Mouse (Mus musculus) embryo, embryonic 11.5 days (tissue): Measurements from ENCODE around the gene Gm20388.
A peak's percentile ranks its signal among the peaks of the same experiment; 100 is the strongest.

ENCODE experiments used
- DNase-seq: peaks from one replicate; pipeline ENCODE4 v3.0.0-alpha.2; 2012; ENCODE audit warnings: low read depth, low spot score

Gene Gm20388

GRCm38 (mm10) chr8:120525135-120525534 is 614.5 kb downstream of the Gm20388 start:
- DNase-seq: no peak

- no peak for DNase-seq
Observed at GRCm38 (mm10) chr8:120525832-120526231, 615.2 kb downstream of the Gm20388 start.

DNA sequence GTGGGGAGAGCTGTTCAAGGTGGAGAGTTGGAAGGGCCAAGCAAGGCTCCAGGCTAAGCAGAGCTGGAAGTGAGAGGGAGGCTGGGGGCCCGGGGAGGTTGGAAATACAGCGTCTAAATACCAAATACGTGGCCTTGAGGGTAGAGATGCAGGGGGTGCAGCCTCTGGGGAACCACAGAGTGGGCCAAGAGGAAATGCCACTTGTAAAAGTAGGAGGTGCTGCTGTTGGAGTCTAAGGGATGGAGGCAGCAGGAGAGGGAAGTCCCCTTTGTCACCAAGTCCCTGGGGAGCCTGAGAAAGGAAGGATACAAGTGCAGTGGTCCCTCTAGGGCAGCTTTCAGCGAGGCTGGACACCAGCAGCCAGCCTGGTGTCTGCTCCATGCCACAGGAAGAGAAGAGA is 615.9 kb downstream of the Gm20388 start:
- DNase-seq: no peak

- DNase-seq: no peak
Observed at GRCm38 (mm10) chr8:120528332-120528731, 617.7 kb downstream of the Gm20388 start.

DNA sequence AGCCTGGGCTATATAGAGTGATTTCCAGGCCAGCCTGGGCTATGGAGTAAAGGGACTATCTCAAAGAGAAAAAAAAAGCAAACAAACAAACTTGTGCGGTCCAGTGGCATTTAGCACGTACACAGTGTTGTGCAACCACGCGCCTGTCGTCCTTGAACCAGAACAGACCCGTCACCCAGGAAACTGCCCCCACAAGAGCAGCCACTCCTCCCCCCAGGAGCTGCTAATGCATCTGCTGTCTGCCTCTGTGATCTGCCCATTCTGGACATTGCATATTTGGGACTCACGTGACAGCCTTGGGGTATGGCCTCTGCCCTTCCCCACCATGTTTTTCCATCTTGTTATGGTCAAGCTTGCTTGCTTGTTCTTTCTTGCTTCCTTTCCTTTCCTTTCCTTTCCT is 618.6 kb downstream of the Gm20388 start:
- DNase-seq: no peak

GRCm38 (mm10) chr8:120530954-120531656 is 620.5 kb downstream of the Gm20388 start:
- no peak for DNase-seq

DNA sequence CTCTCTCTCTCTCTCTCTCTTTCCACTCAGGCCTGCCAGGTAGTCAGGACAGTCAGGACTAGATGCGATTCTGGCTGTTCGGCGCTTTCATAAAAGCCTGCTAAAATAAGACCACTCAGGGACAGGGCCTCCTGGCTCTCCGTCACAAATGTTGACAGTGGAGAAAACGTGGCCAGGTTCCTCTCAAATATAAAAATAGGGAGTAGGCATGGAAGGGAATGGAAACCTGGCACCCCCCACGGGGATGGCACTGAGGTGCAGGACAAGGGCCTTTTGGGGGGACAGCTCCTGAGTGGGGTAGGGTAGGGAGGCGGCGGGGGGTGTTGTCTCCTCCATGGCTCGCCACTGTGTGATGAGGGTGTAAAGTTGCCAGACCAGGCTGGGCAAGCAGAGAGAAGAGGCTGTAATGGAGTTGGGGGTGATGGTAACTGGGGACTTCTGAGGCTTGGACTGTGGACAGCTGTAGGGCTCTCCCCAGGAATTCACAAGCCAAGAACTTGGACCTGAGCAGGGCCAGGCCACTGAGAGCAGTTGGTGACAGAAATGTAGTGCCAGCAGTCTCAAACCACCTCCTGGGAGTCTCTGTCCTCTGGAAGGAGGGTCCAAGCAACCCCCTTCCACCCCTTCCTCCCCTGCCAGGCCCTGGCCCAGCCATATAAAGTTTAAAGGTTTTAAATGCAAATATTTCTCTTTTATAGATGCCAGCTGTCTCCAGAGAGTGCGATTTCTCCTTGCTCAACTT is 621.3 kb downstream of the Gm20388 start:
- DNase-seq: no peak

GRCm38 (mm10) chr8:120532517-120533215 is 622.0 kb downstream of the Gm20388 start:
- DNase-seq: no peak

GRCm38 (mm10) chr8:120533380-120533779 is 622.7 kb downstream of the Gm20388 start:
- no peak for DNase-seq

DNA sequence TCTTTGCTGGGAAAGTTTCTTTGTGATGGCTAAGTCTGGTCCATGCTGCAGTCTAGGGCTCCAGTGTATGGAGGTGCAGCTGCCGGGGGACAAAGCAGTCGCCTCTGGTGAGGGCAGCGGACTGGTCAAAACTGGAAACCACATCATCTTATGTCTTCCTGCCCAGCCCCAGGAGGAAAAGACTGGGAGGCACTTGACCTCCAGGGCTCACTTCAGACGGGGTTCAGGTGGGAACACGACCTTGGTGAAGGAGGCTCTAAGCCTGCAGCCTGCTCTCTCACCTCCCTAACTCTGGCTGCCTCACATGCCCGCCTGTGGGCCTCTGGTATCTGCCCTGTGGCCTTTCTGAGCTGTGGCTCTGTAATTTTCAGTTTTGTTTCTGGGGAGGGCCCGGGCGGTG is 623.4 kb downstream of the Gm20388 start:
- DNase-seq: no peak

DNA sequence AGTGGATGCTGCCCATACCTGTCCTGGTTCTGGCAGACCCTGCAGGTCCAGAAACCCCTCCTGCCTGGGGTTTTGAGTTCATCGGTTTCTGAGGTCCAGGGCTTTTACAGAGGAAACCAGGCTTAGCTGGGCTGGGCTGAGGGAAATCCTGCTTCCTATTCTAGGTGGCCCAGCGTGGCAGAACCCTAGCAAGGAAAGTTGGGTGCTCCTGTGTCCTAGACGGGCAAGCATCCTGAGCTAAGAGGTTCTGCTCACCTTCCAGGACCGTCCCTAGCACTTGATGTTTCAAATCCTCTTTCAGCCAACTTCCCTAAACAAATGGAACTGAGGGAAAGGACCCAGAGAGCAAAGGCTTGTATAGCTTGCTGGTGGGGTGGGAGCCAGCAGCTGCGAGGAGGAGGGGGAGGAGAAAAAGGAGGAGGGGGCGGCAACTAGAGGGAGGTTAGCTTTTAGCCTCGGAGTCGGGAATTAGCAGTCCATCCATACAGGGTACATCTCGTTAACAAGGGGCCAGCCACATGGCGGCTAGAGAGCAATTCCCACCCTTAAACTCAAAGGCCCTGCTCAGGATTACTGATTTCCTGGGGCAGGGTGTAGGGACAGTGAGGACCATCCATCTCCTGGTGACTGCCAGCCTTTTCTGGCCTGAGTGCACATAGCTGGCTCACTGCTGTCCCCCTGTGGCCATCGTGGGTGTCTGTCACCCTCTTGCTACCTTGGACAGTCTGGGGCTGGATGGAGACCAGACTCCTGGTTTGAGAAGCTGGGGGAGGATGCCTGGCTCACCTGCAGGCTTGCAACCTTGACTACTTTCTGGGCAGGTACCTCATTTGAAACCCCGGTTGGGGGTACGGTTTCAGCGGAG is 624.1 kb downstream of the Gm20388 start:
- peak; percentile 81 for DNase-seq

GRCm38 (mm10) chr8:120535452-120536305 is 625.0 kb downstream of the Gm20388 start:
- no peak for DNase-seq

- DNase-seq: no peak
Observed at GRCm38 (mm10) chr8:120536306-120537206, 625.9 kb downstream of the Gm20388 start.

DNA sequence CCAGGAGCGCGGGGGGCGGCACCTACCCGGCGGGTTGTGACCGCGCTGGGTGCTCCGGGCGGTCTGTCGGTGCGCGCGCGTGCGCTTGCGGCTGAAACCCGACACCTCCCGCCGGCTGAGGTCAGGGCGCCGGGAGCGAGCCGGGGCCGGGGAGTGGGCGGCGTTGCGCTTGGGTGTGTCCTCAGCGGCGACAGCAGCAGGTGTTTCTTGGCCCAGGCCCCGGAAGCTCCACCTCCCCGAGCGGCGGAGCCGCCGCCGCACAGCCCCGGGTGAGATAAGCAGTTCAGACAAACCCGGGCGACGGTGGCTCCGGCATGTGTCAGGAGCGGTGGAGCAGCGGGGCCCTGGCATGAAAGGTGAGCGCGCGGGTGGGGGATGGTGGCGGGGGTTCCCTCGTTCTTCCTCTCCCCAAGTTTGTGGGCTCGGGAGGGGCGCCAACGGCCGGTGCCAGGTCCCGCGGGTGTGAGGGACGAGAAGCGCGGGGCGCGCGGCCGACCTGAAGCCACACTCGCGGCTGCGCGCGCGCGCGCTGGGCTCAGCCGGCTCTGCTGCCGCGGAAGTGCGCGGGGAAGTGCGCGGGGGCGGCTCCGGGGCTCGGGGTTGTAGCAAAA is 626.7 kb downstream of the Gm20388 start:
- no peak for DNase-seq

- no peak for DNase-seq
Observed at GRCm38 (mm10) chr8:120537818-120538396, 627.3 kb downstream of the Gm20388 start.

GRCm38 (mm10) chr8:120538397-120539240 is 628.0 kb downstream of the Gm20388 start:
- no peak for DNase-seq

- DNase-seq: no peak
Observed at GRCm38 (mm10) chr8:120539381-120539774, 628.7 kb downstream of the Gm20388 start.
